Mouse (Mus musculus) ES-E14 (cell line): ENCODE results near the gene Cdiptos. TPM values are rescaled to one million over a fixed set of nuclear protein-coding genes. Genes with fewer than 3 reads are reported as not detected.

ENCODE experiments used
- DNase-seq: peaks from one replicate; pipeline ENCODE4 v3.0.0-alpha.2; 2013; ENCODE audit warnings: low read depth, low spot score
- H3K27ac ChIP-seq: 2 replicates; pipeline ENCODE4 v1.5.1; 2012; ENCODE audit warnings: low read depth, mild to moderate bottlenecking, low read length, moderate library complexity, mixed read lengths; ENCODE audit not compliant: poor library complexity, insufficient read depth, severe bottlenecking
- H3K36me3 ChIP-seq: 2 replicates; pipeline ENCODE4 v1.6.1; 2012; ENCODE audit warnings: mild to moderate bottlenecking, low read length, moderate library complexity, mixed read lengths; ENCODE audit not compliant: control insufficient read depth, poor library complexity, insufficient read depth, severe bottlenecking
- H3K4me1 ChIP-seq, 2 experiments: fragments of 150-350 bp in 1 of 2; sonication (generic) in 1 of 2; 2 replicates each; pipeline ENCODE4 v1.6.1; 2012; ENCODE audit warnings: low read length in 2 of 2, mild to moderate bottlenecking in 1 of 2, mixed read lengths in 1 of 2; ENCODE audit not compliant: control insufficient read depth in 2 of 2, insufficient read depth in 2 of 2, poor library complexity in 1 of 2
- H3K4me3 ChIP-seq, 2 experiments: fragments of 150-350 bp in 1 of 2; sonication (generic) in 1 of 2; 2 replicates each; pipeline ENCODE4 v1.5.1; 2012; ENCODE audit warnings: low read length in 2 of 2, low read depth in 1 of 2, mild to moderate bottlenecking in 1 of 2, mixed read lengths in 1 of 2; ENCODE audit not compliant: insufficient read depth in 1 of 2, poor library complexity in 1 of 2, severe bottlenecking in 1 of 2
- H3K9ac ChIP-seq: 2 replicates; pipeline ENCODE4 v1.6.1; 2012; ENCODE audit warnings: low read depth, mild to moderate bottlenecking, low read length, mixed read lengths; ENCODE audit not compliant: poor library complexity, insufficient read depth, severe bottlenecking
- H3K9me3 ChIP-seq: fragments of 150-350 bp; sonication (generic); 2 replicates; pipeline ENCODE4 v1.6.1; 2012; ENCODE audit warnings: low read depth, mild to moderate bottlenecking, low read length; ENCODE audit not compliant: control insufficient read depth, insufficient read depth
- CHD2 ChIP-seq: IDR thresholded peaks from 2 replicates; pipeline ENCODE4 v1.6.1; 2014; ENCODE audit warnings: mild to moderate bottlenecking, low read depth, low read length, inconsistent platforms
- HCFC1 ChIP-seq: IDR thresholded peaks from 2 replicates; pipeline ENCODE4 v1.6.1; 2012; ENCODE audit warnings: low read length, inconsistent platforms, borderline replicate concordance; ENCODE audit not compliant: insufficient read depth
- MAFK ChIP-seq: IDR thresholded peaks from 2 replicates; pipeline ENCODE4 v1.6.1; 2014; ENCODE audit warnings: mild to moderate bottlenecking, low read depth, low read length, inconsistent platforms; ENCODE audit not compliant: insufficient read depth
- ZC3H11A ChIP-seq: IDR thresholded peaks from 2 replicates; pipeline ENCODE4 v1.6.1; 2012; ENCODE audit warnings: low read depth, mild to moderate bottlenecking, inconsistent platforms, low read length, borderline replicate concordance
- ZNF384 ChIP-seq: IDR thresholded peaks from 2 replicates; pipeline ENCODE4 v1.6.1; 2012; ENCODE audit warnings: low read depth, low read length, inconsistent platforms
- in situ Hi-C, 2 experiments: fragments of 600-800 bp; cut with MboI; formaldehyde crosslinking; loops; one replicate each; pipeline ENCODE4 v1.15.1; 2025; ENCODE audit warnings: low sequenced_read_pairs in 2 of 2, inconsistent platforms in 1 of 2; ENCODE audit not compliant: unreplicated experiment in 2 of 2
- total RNA-seq: library from RNA; depleted of rRNA; stranded (reverse); fragments of 300-350 nt; gene quantifications from 2 replicates; pipeline ENCODE4 v1.2.3, GENCODE M21; 2012; rRNA removed

Cdiptos gene
- total RNA-seq, 1 experiment = 0.18 TPM

DNA sequence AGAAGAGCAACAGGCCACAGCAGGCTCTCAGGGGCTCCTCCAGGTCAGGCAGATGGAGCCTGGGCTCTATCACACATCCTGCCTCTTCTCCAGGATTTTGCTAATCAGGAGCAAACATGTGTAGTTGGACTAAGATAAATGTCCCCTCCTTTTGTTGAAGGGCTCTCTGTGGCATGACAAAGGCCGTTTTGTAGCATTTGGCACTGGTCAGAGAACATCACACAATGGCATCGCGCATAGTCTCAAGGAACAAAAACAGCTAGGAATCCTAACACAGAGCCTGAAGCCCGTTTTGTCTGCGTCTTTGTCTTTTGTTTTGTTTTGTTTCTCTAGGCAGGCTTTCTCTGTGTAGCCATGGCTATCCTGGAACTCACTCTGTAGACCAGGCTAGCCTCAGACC lies 51.9 kb downstream of the Cdiptos start:
- TF ChIP-seq ZNF384 (no peak), MAFK (no peak), ZC3H11A (no peak), HCFC1 (no peak), CHD2 (no peak)
- H3K9ac ChIP-seq = no peak overlapping the region

GRCm38 (mm10) chr7:126922624-126923060 lies 53.3 kb downstream of the Cdiptos start, which contains the start of gene Tmem219:
TSS of gene Tmem219 (minus strand) at chr7:126922917.
- Histone ChIP-seq H3K9ac (no peak within 1 kb of the TSS), H3K27ac (no peak within 1 kb of the TSS), H3K4me3 (no peak within 1 kb of the TSS), H3K36me3 (no peaks in the 10 kb centered on the region), H3K9me3 (no peaks in the 10 kb centered on the region), H3K4me1 (no peaks in the 10 kb centered on the region)
- in situ Hi-C loops = no loop called here
- TF ChIP-seq CHD2 = no peak
- TF ChIP-seq HCFC1 = no peak
- TF ChIP-seq MAFK = no peak
- no peak for TF ChIP-seq ZC3H11A
- no peak for TF ChIP-seq ZNF384
- DNase-seq = no peak

More for the DNA sequence above, 51.9 kb downstream of the Cdiptos start:
- no peak for DNase-seq
- H3K9me3 ChIP-seq = no peaks in the 10 kb centered on the region
- in situ Hi-C loops = no loop called here
- H3K36me3 ChIP-seq = no peaks in the 10 kb centered on the region
- no peaks in the 10 kb centered on the region for H3K4me1 ChIP-seq
- no peak overlapping the region for H3K27ac ChIP-seq
- H3K4me3 ChIP-seq = no peak overlapping the region

Other genes with a start within 250 kb of the Cdiptos start
- gene Mapk3, start 216.5 kb downstream of the Cdiptos start, total RNA-seq = 31.1 and 42.1 TPM in 2 replicates
- 4.0 and 5.9 TPM in 2 replicates for gene Gdpd3, start 209.8 kb downstream of the Cdiptos start, total RNA-seq
- 19.4 and 20.8 TPM in 2 replicates for gene Ypel3, start 199.1 kb downstream of the Cdiptos start, total RNA-seq
- gene Tbx6, start 194.6 kb downstream of the Cdiptos start, total RNA-seq = 0.89 and 1.7 TPM in 2 replicates
- 260 and 291 TPM in 2 replicates for gene Ppp4c, start 183.6 kb downstream of the Cdiptos start, total RNA-seq
- 1.9 and 2.5 TPM in 2 replicates for gene Fam57b, start 178.4 kb downstream of the Cdiptos start, total RNA-seq
- not detected in 2 replicates for gene 4930451I11Rik, start 144.5 kb downstream of the Cdiptos start, total RNA-seq
- gene Doc2a, start 128.7 kb downstream of the Cdiptos start, total RNA-seq = 5.5 and 7.7 TPM in 2 replicates
- 99.7 and 111 TPM in 2 replicates for gene Hirip3, start 114.1 kb downstream of the Cdiptos start, total RNA-seq
- 68.7 and 78.7 TPM in 2 replicates for gene Ino80e, start 113.7 kb downstream of the Cdiptos start, total RNA-seq
- 42.3 and 57.2 TPM in 2 replicates for gene Taok2, start 91.4 kb downstream of the Cdiptos start, total RNA-seq
- 14.7 and 25.6 TPM in 2 replicates for gene Tmem219, start 53.2 kb downstream of the Cdiptos start, total RNA-seq
- gene Kctd13, start 47.2 kb downstream of the Cdiptos start, total RNA-seq = 13.2 and 16.2 TPM in 2 replicates
- 1.0 and 2.0 TPM in 2 replicates for gene Asphd1, start 26.5 kb downstream of the Cdiptos start, total RNA-seq
- gene Sez6l2, start 25.5 kb downstream of the Cdiptos start, total RNA-seq = 0.80 and 2.0 TPM in 2 replicates
- 106 and 122 TPM in 2 replicates for gene Cdipt, start 184 bp downstream of the Cdiptos start, total RNA-seq
- 49.2 and 56.0 TPM in 2 replicates for gene Mvp, start 38.5 kb upstream of the Cdiptos start, total RNA-seq
- 0.63 and 1.3 TPM in 2 replicates for gene Pagr1b, start 40.4 kb upstream of the Cdiptos start, total RNA-seq
- gene Pagr1a, start 41.3 kb upstream of the Cdiptos start, total RNA-seq = 12.1 and 32.3 TPM in 2 replicates
- gene Gm42742, start 45.0 kb upstream of the Cdiptos start, total RNA-seq = 23.4 and 38.4 TPM in 2 replicates
- gene Prrt2, start 45.1 kb upstream of the Cdiptos start, total RNA-seq = 0.36 and 0.85 TPM in 2 replicates
- 134 and 164 TPM in 2 replicates for gene Maz, start 50.9 kb upstream of the Cdiptos start, total RNA-seq
- gene Kif22, start 66.4 kb upstream of the Cdiptos start, total RNA-seq = 97.4 and 117 TPM in 2 replicates
- not detected in 2 replicates for gene Zg16, start 111.2 kb upstream of the Cdiptos start, total RNA-seq
- 13.5 and 31.2 TPM in 2 replicates for gene AI467606, start 115.3 kb upstream of the Cdiptos start, total RNA-seq
- gene Qprt, start 146.1 kb upstream of the Cdiptos start, total RNA-seq = 5.6 and 7.1 TPM in 2 replicates
- 30.2 and 67.4 TPM in 2 replicates for gene Spn, start 161.7 kb upstream of the Cdiptos start, total RNA-seq
- gene Cd2bp2, start 220.0 kb upstream of the Cdiptos start, total RNA-seq = 113 and 133 TPM in 2 replicates
- 63.3 and 67.0 TPM in 2 replicates for gene Tbc1d10b, start 232.4 kb upstream of the Cdiptos start, total RNA-seq
- 322 and 498 TPM in 2 replicates for gene Mylpf, start 232.8 kb upstream of the Cdiptos start, total RNA-seq